Mouse (Mus musculus): ENCODE results near the gene Osmr. TPM values are rescaled to one million over a fixed set of nuclear protein-coding genes. Genes with fewer than 3 reads are reported as not detected.

Gene Osmr
- polyA plus RNA-seq, 1 experiment: 0.40 TPM

DNA sequence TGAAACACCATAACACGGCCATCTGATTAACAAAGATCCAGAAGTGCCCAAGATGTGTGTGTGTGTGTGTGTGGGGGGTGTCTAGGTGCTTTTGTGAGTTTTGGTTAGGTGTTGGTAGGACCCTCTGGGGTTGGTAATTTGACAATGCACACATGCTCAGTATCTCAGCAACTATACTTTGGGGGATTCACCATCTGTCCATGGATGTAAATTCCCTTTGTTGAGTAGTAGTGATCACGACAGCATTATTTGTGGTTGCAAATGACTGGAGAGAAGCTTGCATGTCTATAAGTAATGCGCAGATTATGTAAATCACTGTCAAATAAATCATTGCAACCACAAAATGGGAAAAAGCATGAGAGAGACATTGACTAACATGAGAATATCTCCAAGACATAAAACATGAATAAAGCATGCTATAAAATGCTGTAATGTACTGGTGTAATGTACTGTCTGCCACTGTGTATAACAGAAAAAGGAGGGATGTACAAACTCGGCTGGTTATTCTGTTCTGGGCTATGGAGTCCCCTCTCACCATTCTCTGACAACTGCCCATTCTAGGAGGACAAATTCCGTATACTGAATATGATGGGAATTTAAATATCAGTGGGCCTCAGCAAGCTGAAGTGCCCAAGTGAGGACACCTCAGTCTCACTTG is 27.3 kb upstream of the Osmr start:
- H3K4me3 ChIP-seq (ENCODE audit: insufficient read depth, low read length): no peak overlapping the region
- TF ChIP-seq CTCF (IDR thresholded peaks at IDR 0.05; ENCODE audit: low read depth, low read length) (no peak), POLR2A (IDR thresholded peaks at IDR 0.05; ENCODE audit: borderline replicate concordance, low read depth, low read length) (no peak)
- H3K27ac ChIP-seq (ENCODE audit: insufficient read depth, low read depth, low read length): no peak overlapping the region

DNA sequence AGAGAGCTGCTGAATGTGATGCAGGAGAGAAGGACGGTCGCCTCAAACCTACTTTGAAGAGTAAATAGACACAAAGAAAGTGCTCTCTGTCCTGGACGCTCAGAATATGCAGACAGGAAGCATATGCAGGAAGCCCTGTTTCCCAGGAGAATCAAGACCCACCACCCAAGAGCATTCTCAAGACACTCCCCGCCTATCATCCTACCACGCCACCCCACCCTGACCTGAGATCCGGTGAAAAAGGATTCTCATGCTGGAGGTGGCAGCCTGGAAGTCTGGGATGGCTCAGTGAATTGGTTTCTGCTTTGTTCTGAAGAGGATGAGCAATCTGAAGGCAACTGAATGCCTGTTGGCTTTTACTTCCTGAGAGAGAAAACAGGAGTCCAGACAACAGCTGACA is 26.5 kb upstream of the Osmr start:
- TF ChIP-seq CTCF (IDR thresholded peaks at IDR 0.05; ENCODE audit: low read depth, low read length) (no peak), POLR2A (IDR thresholded peaks at IDR 0.05; ENCODE audit: borderline replicate concordance, low read depth, low read length) (no peak)
- Histone ChIP-seq H3K4me3 (ENCODE audit: insufficient read depth, low read length) (no peak overlapping the region), H3K27ac (ENCODE audit: insufficient read depth, low read depth, low read length) (no peak overlapping the region), H3K4me1 (ENCODE audit: control insufficient read depth, insufficient read depth, low read length) (no peaks in the 10 kb centered on the region)

More for the DNA sequence above, 27.3 kb upstream of the Osmr start:
- H3K4me1 ChIP-seq (ENCODE audit: control insufficient read depth, insufficient read depth, low read length): no peaks in the 10 kb centered on the region

DNA sequence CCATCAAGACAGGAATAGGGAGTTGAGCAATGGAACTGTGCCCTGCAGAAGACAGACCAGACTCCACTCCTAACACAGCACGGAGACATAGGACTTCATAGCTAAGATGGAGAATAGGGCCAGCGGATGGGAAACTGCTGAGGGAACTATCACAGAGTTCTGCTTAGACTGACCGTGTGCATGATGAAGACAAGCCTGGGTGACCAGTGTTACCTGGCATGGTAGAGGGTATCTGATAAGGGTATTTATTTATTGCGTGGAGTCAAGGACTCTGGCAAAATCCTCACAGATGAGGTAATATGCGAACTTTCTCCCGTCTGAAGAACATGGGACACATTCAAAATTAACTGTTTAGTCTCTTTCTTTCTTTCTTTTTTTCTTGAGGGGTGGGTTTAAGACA is 9.5 kb upstream of the Osmr start:
- H3K4me1 ChIP-seq (ENCODE audit: control insufficient read depth, insufficient read depth, low read length): no peaks in the 10 kb centered on the region

DNA sequence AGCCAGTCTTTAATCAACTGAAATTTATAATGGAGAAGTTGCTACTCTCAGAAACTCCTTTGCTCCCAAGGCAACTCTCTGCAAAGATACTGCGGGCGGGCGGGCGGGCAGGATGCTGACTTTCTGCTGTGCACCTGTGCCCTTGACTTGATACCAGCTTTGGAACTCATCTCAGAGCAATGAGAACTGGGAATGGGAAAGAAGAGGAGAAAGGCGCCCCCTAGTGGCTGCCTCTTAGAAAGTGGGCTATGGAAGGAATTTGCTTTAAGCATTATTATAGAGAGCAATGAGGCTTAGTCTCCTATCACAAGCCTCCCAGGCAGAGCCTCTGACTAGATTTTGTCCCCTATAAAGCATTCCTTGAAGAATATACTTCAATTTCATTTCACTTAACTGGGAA is 9.0 kb upstream of the Osmr start:
- H3K4me1 ChIP-seq (ENCODE audit: control insufficient read depth, insufficient read depth, low read length): no peaks in the 10 kb centered on the region
- TF ChIP-seq CTCF (IDR thresholded peaks at IDR 0.05; ENCODE audit: low read depth, low read length): peak; percentile 50
- no peak for TF ChIP-seq POLR2A (IDR thresholded peaks at IDR 0.05; ENCODE audit: borderline replicate concordance, low read depth, low read length)
- H3K4me3 ChIP-seq (ENCODE audit: insufficient read depth, low read length): no peak overlapping the region
- H3K27ac ChIP-seq (ENCODE audit: insufficient read depth, low read depth, low read length): no peak overlapping the region

More for the DNA sequence above, 9.5 kb upstream of the Osmr start:
- no peak overlapping the region for H3K27ac ChIP-seq (ENCODE audit: insufficient read depth, low read depth, low read length)
- no peak overlapping the region for H3K4me3 ChIP-seq (ENCODE audit: insufficient read depth, low read length)
- no peak for TF ChIP-seq POLR2A (IDR thresholded peaks at IDR 0.05; ENCODE audit: borderline replicate concordance, low read depth, low read length)

DNA sequence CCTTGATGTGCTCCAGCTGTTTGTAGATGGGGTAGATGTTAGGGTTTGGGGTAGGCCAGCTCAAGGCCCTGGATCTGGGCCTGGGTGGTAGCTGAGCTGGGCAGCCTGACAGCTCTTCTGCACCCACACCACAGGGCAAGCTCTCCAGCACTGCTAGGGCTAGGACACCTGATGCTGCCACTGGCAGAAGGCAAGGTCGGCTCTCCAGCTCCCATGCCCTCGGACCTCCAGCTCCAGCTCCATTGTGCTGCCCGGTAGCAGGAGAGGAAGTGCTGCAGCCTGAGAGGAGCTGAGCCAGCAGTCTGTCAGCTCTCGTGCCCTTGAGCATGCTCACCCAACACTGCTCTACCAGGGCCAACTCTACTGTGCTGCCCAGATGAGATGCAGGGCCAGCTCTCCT is 8.3 kb upstream of the Osmr start:
- no peak overlapping the region for H3K27ac ChIP-seq (ENCODE audit: insufficient read depth, low read depth, low read length)
- H3K4me3 ChIP-seq (ENCODE audit: insufficient read depth, low read length): no peak overlapping the region
- no peaks in the 10 kb centered on the region for H3K4me1 ChIP-seq (ENCODE audit: control insufficient read depth, insufficient read depth, low read length)
- TF ChIP-seq CTCF (IDR thresholded peaks at IDR 0.05; ENCODE audit: low read depth, low read length) (no peak), POLR2A (IDR thresholded peaks at IDR 0.05; ENCODE audit: borderline replicate concordance, low read depth, low read length) (no peak)

DNA sequence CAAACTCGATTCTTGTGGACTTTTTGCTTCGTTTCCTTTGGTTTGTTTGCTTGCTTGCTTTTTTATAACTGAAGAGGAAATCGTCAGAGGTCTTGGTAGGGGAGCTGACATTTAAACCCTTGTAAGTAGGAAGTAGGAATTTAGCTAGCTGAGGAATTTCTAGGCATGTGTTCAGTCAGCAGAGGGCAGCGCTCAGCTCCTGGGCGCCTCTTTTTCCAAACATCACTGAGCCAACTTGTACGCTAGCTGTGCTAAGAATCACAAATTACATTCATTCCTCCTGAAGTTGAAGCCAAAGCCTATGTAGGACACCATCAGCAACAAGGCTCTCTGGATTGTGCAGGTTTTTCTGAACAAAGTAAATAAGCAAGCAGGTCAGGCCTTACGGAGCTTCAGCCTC is 7.4 kb upstream of the Osmr start:
- Histone ChIP-seq H3K27ac (ENCODE audit: insufficient read depth, low read depth, low read length) (no peak overlapping the region), H3K4me3 (ENCODE audit: insufficient read depth, low read length) (no peak overlapping the region), H3K4me1 (ENCODE audit: control insufficient read depth, insufficient read depth, low read length) (no peaks in the 10 kb centered on the region)
- TF ChIP-seq CTCF (IDR thresholded peaks at IDR 0.05; ENCODE audit: low read depth, low read length) (no peak), POLR2A (IDR thresholded peaks at IDR 0.05; ENCODE audit: borderline replicate concordance, low read depth, low read length) (no peak)

DNA sequence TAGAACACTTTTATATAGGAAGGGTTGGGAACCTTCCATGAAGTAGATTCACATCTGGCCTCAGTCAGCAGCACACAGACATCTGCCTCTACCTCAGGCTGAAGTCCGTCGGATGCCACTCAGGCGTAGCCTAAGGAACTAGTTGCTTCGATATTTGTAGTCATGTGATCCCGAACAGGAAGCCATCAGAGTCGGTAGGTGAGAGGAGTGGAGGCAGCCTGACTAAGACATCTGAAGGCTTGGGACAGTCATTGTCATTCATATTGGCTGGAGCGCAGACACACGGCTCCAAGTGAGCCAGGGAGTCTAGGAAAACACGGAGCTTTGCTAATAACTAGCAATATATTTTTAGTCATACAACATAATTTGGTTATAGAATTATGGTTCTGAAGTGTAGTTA is 6.4 kb upstream of the Osmr start:
- Histone ChIP-seq H3K4me1 (ENCODE audit: control insufficient read depth, insufficient read depth, low read length) (no peaks in the 10 kb centered on the region), H3K4me3 (ENCODE audit: insufficient read depth, low read length) (no peak overlapping the region), H3K27ac (ENCODE audit: insufficient read depth, low read depth, low read length) (no peak overlapping the region)
- no peak for TF ChIP-seq CTCF (IDR thresholded peaks at IDR 0.05; ENCODE audit: low read depth, low read length)
- no peak for TF ChIP-seq POLR2A (IDR thresholded peaks at IDR 0.05; ENCODE audit: borderline replicate concordance, low read depth, low read length)

DNA sequence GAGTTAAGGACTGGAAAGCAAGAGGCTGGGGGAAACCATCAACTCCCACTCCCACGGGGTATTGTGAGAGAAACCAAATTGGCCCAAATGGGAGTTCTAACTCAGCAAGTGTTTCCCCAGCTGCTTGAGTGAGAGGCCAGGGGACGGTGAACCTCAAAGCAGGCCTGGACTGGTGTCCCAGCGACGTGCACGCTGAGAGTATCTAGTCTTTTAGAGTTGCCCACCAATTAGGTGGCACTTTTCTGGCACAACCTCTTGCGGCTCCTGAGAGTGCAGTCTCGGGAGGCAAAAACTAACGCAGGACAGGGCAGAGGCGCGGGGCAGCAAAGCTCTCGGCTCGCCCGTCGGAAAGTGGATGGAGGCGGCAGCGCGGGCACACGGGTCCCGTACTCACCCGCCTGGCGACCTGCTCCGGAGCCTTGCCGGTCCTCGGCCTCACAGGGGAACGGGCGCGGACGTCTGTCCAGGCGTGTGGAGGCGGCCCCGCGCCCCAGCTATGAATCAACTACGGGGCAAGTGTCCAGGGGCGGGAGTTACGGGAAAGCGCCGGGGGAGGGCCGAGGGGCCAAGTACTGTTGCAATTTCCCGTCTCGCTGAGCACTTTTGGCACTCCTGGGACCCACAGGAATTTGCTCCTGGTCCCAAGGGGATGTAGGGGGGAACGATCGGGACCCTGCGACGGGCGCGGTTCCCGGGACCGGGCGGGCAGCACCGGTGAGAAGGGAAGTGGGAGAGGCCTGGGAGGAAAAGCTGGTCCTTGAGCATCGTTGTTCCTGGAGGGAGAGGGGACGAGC is 765 bp downstream of the Osmr start:
- no peak overlapping the region for H3K27ac ChIP-seq (ENCODE audit: insufficient read depth, low read depth, low read length)

DNA sequence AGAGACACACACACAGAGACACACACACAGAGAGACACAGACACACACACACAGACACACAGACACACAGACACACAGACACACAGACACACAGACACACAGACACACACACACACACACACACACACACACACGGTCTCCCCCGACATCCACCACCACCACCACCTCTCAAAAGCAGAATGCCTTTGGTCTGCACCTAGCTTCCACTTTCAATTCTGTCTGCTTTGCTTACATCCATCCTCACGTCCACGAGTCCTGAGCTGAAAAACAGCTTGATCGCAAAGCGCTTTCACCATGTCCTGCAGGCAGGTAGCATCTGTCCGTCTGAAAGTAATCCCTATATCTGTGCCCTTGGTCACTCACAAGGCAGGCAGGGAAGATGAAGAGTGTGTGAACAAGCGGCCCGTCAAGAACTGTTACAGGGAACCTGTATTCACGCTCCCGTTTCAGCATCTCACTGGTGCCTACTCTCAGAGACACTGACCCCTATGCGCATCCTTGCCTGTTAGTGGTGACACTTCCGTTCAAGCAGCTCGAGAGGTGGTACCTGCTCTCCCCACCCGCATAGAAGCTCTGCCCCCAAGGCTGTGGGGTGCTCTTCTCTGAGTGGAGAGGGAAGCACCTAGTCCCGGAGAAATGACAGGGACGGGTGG is 1.5 kb downstream of the Osmr start:
- no peak for TF ChIP-seq CTCF (IDR thresholded peaks at IDR 0.05; ENCODE audit: low read depth, low read length)
- no peak for TF ChIP-seq POLR2A (IDR thresholded peaks at IDR 0.05; ENCODE audit: borderline replicate concordance, low read depth, low read length)
- H3K4me3 ChIP-seq (ENCODE audit: insufficient read depth, low read length): no peak overlapping the region
- no peak overlapping the region for H3K27ac ChIP-seq (ENCODE audit: insufficient read depth, low read depth, low read length)
- H3K4me1 ChIP-seq (ENCODE audit: control insufficient read depth, insufficient read depth, low read length): no peaks in the 10 kb centered on the region

More for the DNA sequence above, 765 bp downstream of the Osmr start:
- Histone ChIP-seq H3K4me3 (ENCODE audit: insufficient read depth, low read length) (no peak overlapping the region), H3K4me1 (ENCODE audit: control insufficient read depth, insufficient read depth, low read length) (no peaks in the 10 kb centered on the region)
- TF ChIP-seq POLR2A (IDR thresholded peaks at IDR 0.05; ENCODE audit: borderline replicate concordance, low read depth, low read length): no peak
- no peak for TF ChIP-seq CTCF (IDR thresholded peaks at IDR 0.05; ENCODE audit: low read depth, low read length)

Data from bone marrow macrophage, adult 2 months (primary cell).